Mouse (Mus musculus): Measurements from ENCODE around the gene Zfp981. TPM values are rescaled to one million over a fixed set of nuclear protein-coding genes. Genes with fewer than 3 reads are reported as not detected.
"Not testable (repeated sequence)": the region's sequence is repeated elsewhere in the genome, so short reads cannot be mapped to it uniquely, and the experiment has no call there.

Gene Zfp981
- polyA plus RNA-seq, 1 experiment, result not detected

- 89% methylated on average over 19 of the region's 19 CpGs for WGBS
- H3K36me3 ChIP-seq (ENCODE audit: control insufficient read depth, insufficient read depth, low read length); H3K4me3 ChIP-seq (ENCODE audit: insufficient read depth, low read depth, low read length); H3K27ac ChIP-seq (ENCODE audit: insufficient read depth, low read depth, low read length); DNase-seq; H3K27me3 ChIP-seq (replicated peaks; ENCODE audit: control insufficient read depth, insufficient read depth, low read length); H3K4me1 ChIP-seq (ENCODE audit: control insufficient read depth, insufficient read depth, low read length): not testable (repeated sequence)
Measured at GRCm38 (mm10) chr4:146463649-146464351, 38.0 kb upstream of the Zfp981 start.

GRCm38 (mm10) chr4:146469984-146470383, 31.8 kb upstream of the Zfp981 start:
- 91% methylated on average over 11 of the region's 12 CpGs for WGBS
- H3K36me3 ChIP-seq (ENCODE audit: control insufficient read depth, insufficient read depth, low read length); H3K27me3 ChIP-seq (replicated peaks; ENCODE audit: control insufficient read depth, insufficient read depth, low read length); H3K4me3 ChIP-seq (ENCODE audit: insufficient read depth, low read depth, low read length); DNase-seq; H3K27ac ChIP-seq (ENCODE audit: insufficient read depth, low read depth, low read length); H3K4me1 ChIP-seq (ENCODE audit: control insufficient read depth, insufficient read depth, low read length): not testable (repeated sequence)

GRCm38 (mm10) chr4:146474181-146474580, 27.6 kb upstream of the Zfp981 start:
- not testable (repeated sequence) for H3K4me3 ChIP-seq (ENCODE audit: insufficient read depth, low read depth, low read length); H3K4me1 ChIP-seq (ENCODE audit: control insufficient read depth, insufficient read depth, low read length); H3K27ac ChIP-seq (ENCODE audit: insufficient read depth, low read depth, low read length); H3K27me3 ChIP-seq (replicated peaks; ENCODE audit: control insufficient read depth, insufficient read depth, low read length); DNase-seq; H3K36me3 ChIP-seq (ENCODE audit: control insufficient read depth, insufficient read depth, low read length)
- WGBS, result no CpG with 5 or more reads among the region's 1 CpGs

- not testable (repeated sequence) for DNase-seq; H3K4me3 ChIP-seq (ENCODE audit: insufficient read depth, low read depth, low read length); H3K4me1 ChIP-seq (ENCODE audit: control insufficient read depth, insufficient read depth, low read length); H3K27me3 ChIP-seq (replicated peaks; ENCODE audit: control insufficient read depth, insufficient read depth, low read length); H3K27ac ChIP-seq (ENCODE audit: insufficient read depth, low read depth, low read length); H3K36me3 ChIP-seq (ENCODE audit: control insufficient read depth, insufficient read depth, low read length)
- WGBS, result 66% methylated on average over 77 of the region's 94 CpGs
Measured at GRCm38 (mm10) chr4:146474716-146475676, 26.8 kb upstream of the Zfp981 start.

- not testable (repeated sequence) for H3K27ac ChIP-seq (ENCODE audit: insufficient read depth, low read depth, low read length); H3K4me1 ChIP-seq (ENCODE audit: control insufficient read depth, insufficient read depth, low read length); DNase-seq; H3K4me3 ChIP-seq (ENCODE audit: insufficient read depth, low read depth, low read length); H3K27me3 ChIP-seq (replicated peaks; ENCODE audit: control insufficient read depth, insufficient read depth, low read length); H3K36me3 ChIP-seq (ENCODE audit: control insufficient read depth, insufficient read depth, low read length)
- WGBS, result 93% methylated on average over 2 of the region's 2 CpGs
Measured at GRCm38 (mm10) chr4:146476260-146476659, 25.6 kb upstream of the Zfp981 start.

DNA sequence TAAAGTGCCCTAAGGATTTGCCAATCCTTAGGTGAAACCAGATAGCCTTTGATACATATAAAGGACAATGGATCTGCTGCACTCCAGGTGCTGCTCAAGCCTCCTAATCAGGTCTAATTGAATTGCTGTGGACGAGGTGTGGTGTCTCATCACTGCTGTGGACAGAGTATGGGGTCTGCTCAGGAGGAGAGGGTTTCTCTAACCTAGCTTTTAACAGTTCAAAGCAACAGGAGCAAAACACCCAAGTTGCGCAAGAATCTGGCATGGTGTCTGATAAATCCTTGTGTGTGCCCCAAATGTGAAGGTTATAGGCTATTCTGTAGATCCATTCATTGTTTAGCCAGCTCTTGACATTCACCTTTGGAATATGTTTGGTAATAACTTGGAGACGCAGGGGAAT, 24.9 kb upstream of the Zfp981 start:
- H3K4me1 ChIP-seq (ENCODE audit: control insufficient read depth, insufficient read depth, low read length); H3K27ac ChIP-seq (ENCODE audit: insufficient read depth, low read depth, low read length): not testable (repeated sequence)

GRCm38 (mm10) chr4:146480376-146481096, 21.3 kb upstream of the Zfp981 start:
- DNase-seq; H3K4me1 ChIP-seq (ENCODE audit: control insufficient read depth, insufficient read depth, low read length); H3K27ac ChIP-seq (ENCODE audit: insufficient read depth, low read depth, low read length); H3K27me3 ChIP-seq (replicated peaks; ENCODE audit: control insufficient read depth, insufficient read depth, low read length); H3K4me3 ChIP-seq (ENCODE audit: insufficient read depth, low read depth, low read length); H3K36me3 ChIP-seq (ENCODE audit: control insufficient read depth, insufficient read depth, low read length): not testable (repeated sequence)
- 69% methylated on average over 6 of the region's 6 CpGs for WGBS

More for the DNA sequence above, 24.9 kb upstream of the Zfp981 start:
- H3K4me3 ChIP-seq (ENCODE audit: insufficient read depth, low read depth, low read length); DNase-seq; H3K36me3 ChIP-seq (ENCODE audit: control insufficient read depth, insufficient read depth, low read length); H3K27me3 ChIP-seq (replicated peaks; ENCODE audit: control insufficient read depth, insufficient read depth, low read length): not testable (repeated sequence)
- 77% methylated on average over 3 of the region's 3 CpGs for WGBS

DNA sequence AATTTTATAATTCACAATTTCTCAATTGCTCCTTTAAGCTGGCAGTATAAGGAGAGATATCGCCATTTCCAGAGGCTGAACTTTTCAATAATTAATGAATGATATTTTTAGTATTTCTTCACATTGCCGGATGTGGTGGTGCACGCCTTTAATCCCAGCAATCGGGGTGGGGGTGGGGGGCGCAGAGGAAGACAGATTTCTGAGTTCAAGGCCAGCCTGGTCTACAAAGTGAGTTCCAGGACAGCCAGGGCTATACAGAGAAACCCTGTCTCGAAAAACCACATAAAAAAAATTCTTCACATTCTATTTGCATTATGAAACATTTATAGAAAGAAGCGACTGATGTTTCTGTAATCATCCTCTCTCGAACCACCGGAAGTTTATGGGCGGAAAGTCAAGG, 19.3 kb upstream of the Zfp981 start:
- not testable (repeated sequence) for H3K4me1 ChIP-seq (ENCODE audit: control insufficient read depth, insufficient read depth, low read length); DNase-seq; H3K27me3 ChIP-seq (replicated peaks; ENCODE audit: control insufficient read depth, insufficient read depth, low read length); H3K36me3 ChIP-seq (ENCODE audit: control insufficient read depth, insufficient read depth, low read length); H3K27ac ChIP-seq (ENCODE audit: insufficient read depth, low read depth, low read length); H3K4me3 ChIP-seq (ENCODE audit: insufficient read depth, low read depth, low read length)
- WGBS, result 86% methylated on average over 10 of the region's 10 CpGs

DNA sequence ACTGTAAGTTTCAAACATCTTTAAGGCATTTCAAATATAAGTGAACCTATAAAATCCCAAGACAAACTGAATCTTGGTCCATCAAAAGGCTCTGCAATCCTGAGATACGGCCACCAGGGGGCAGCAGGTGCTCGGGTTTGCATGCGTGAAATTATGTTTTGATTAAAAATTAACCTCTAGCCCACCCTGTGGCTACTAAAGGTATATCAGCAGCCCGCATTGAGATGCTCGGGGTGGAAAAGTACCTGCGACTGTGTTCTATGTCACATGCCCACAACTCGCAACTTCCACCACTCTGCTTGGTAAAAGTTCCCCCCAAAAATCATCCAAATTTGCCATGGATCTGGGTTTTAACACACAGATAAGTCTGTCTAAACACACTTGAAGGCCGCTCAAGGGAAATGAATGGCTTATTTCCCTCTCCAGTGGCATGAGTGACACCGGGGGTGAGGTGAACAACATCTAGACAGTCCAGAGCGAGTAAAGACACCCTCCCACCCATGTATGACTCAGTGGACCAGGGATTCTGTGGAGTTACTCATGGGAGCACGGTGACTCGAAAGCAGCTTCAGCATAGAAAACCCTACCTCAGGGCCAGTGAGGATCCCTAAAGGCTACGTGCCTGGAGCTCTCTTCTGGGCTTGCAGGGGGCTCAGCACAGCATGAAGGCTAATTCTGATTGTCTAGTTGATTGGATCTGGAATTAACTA, 18.1 kb upstream of the Zfp981 start:
- H3K27me3 ChIP-seq (replicated peaks; ENCODE audit: control insufficient read depth, insufficient read depth, low read length); H3K27ac ChIP-seq (ENCODE audit: insufficient read depth, low read depth, low read length); H3K36me3 ChIP-seq (ENCODE audit: control insufficient read depth, insufficient read depth, low read length); H3K4me1 ChIP-seq (ENCODE audit: control insufficient read depth, insufficient read depth, low read length); H3K4me3 ChIP-seq (ENCODE audit: insufficient read depth, low read depth, low read length); DNase-seq: not testable (repeated sequence)
- 73% methylated on average over 13 of the region's 13 CpGs for WGBS

DNA sequence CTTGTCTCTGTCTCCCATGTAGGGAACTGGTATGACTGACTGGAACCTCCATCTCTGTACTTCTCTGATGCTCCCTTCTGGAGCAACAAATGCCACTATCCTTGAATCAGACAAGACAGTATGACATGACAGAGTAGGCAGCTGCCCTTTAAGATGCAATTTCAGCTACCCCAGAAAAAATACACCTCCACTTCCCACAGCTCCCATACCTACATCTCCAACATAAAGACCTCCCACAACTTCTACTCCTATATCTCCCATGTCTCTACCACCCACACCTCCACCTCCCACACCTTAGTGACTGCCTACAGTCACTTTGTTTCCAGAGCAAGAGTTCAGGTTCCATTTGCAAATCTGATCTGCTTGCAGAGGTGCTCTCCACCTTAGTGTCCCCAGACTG, 17.2 kb upstream of the Zfp981 start:
- H3K27ac ChIP-seq (ENCODE audit: insufficient read depth, low read depth, low read length); H3K27me3 ChIP-seq (replicated peaks; ENCODE audit: control insufficient read depth, insufficient read depth, low read length); DNase-seq; H3K4me1 ChIP-seq (ENCODE audit: control insufficient read depth, insufficient read depth, low read length); H3K36me3 ChIP-seq (ENCODE audit: control insufficient read depth, insufficient read depth, low read length); H3K4me3 ChIP-seq (ENCODE audit: insufficient read depth, low read depth, low read length): not testable (repeated sequence)
